8 mouse cellular contexts compared by ENCODE assay signal in the genomic region with DNA sequence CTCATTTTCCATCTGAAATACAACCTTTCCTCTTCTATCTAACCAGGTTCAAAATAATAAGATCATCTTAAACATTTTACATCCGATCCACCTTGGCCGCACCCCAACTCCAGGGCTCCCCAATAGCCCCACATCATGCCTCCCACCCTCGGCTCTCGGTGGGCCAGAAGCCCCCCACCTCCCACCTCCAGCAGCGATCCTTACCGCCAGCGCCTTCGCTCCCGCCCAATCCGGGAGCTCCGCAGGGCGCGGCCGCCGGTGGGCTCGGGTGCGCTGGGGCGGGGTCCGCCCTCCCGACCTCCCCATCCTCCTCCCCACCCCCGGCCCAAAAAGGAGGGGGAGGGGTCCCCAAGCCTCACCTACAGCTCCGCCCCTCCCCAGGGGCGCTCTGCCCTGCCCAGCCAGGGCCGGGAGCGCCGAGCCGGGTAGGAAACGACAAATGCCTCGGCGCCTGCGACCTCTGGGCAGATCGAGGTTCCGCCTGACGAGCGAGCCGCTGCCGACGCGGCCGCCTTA. TPM values are rescaled to one million over a fixed set of nuclear protein-coding genes. Genes with fewer than 3 reads are reported as not detected.
DNase-seq lines count a peak whose midpoint lies in the region; ATAC-seq and TF ChIP-seq lines count a peak whose summit lies in the region.

No protein-coding gene starts in this region.

- H3K4me3 ChIP-seq in forebrain, embryonic 11.5 days (ENCODE audit: low read depth, low read length) = peak overlapping the region; percentile 90
- H3K4me3 ChIP-seq in limb, embryonic 14.5 days (replicated peaks; ENCODE audit: low read length) = peak overlapping the region; percentile 84
- H3K4me3 ChIP-seq in stomach, embryonic 16.5 days (replicated peaks; ENCODE audit: low read length) = peak overlapping the region; percentile 81

- peaks cover 2% of the 10 kb centered on the region; the same call in 1 of the 2 replicates for H3K4me1 ChIP-seq in forebrain, embryonic 11.5 days (replicated peaks; ENCODE audit: control insufficient read depth, insufficient read depth, low read length)
- peaks cover 14% of the 10 kb centered on the region for H3K4me1 ChIP-seq in limb, embryonic 14.5 days (ENCODE audit: control insufficient read depth, insufficient read depth, low read length)
- peaks cover 12% of the 10 kb centered on the region for H3K4me1 ChIP-seq in stomach, embryonic 16.5 days (ENCODE audit: control insufficient read depth, insufficient read depth, low read length)

- peak; percentile 36 for ATAC-seq in activated CD4-positive, CD25-positive, alpha-beta regulatory T cell, adult 4 months
- peak; percentile 53 for ATAC-seq in forebrain, embryonic 11.5 days (replicated peaks; ENCODE audit: low FRiP score)
- ATAC-seq in limb, embryonic 14.5 days (ENCODE audit: low FRiP score, low read depth) = peak; percentile 38
- peak; percentile 33; the same call in 1 of the 2 replicates for ATAC-seq in stomach, embryonic 16.5 days (ENCODE audit: insufficient read depth, low FRiP score)

- peak overlapping the region; percentile 70 for H3K4me2 ChIP-seq in forebrain, embryonic 11.5 days (ENCODE audit: low read depth, low read length, severe bottlenecking)
- peak overlapping the region; percentile 72 for H3K4me2 ChIP-seq in limb, embryonic 14.5 days (replicated peaks; ENCODE audit: low read depth, low read length, severe bottlenecking)
- peak overlapping the region; percentile 76 for H3K4me2 ChIP-seq in stomach, embryonic 16.5 days (ENCODE audit: low read depth, low read length)

- no peaks in the 10 kb centered on the region for H3K9me3 ChIP-seq in forebrain, embryonic 11.5 days (ENCODE audit: control insufficient read depth, low read length)
- H3K9me3 ChIP-seq in limb, embryonic 14.5 days (ENCODE audit: control insufficient read depth, low read length) = no peaks in the 10 kb centered on the region
- no peaks in the 10 kb centered on the region for H3K9me3 ChIP-seq in stomach, embryonic 16.5 days (replicated peaks; ENCODE audit: control insufficient read depth, low read length)

- H3K9ac ChIP-seq in forebrain, embryonic 11.5 days (ENCODE audit: low read length) = peak overlapping the region; percentile 91
- peak overlapping the region; percentile 91 for H3K9ac ChIP-seq in limb, embryonic 14.5 days (ENCODE audit: low read depth, low read length, severe bottlenecking)
- peak overlapping the region; percentile 90 for H3K9ac ChIP-seq in stomach, embryonic 16.5 days (ENCODE audit: low read length)

- TF ChIP-seq POLR2A in limb, embryonic 14.5 days (IDR thresholded peaks at IDR 0.05; ENCODE audit: borderline replicate concordance, extremely low read depth, insufficient read depth, insufficient read length) = no peak

- WGBS in forebrain, embryonic 11.5 days = 0% methylated on average over 32 of the region's 40 CpGs
- under 1% methylated on average over 23 of the region's 40 CpGs for WGBS in limb, embryonic 14.5 days
- WGBS in stomach, embryonic 16.5 days = under 1% methylated on average over 39 of the region's 40 CpGs

- no peaks in the 10 kb centered on the region for H3K36me3 ChIP-seq in forebrain, embryonic 11.5 days (ENCODE audit: control insufficient read depth, insufficient read depth, low read length)
- H3K36me3 ChIP-seq in limb, embryonic 14.5 days (ENCODE audit: control insufficient read depth, insufficient read depth, low read length) = no peaks in the 10 kb centered on the region
- H3K36me3 ChIP-seq in stomach, embryonic 16.5 days (ENCODE audit: control insufficient read depth, insufficient read depth, low read length) = no peaks in the 10 kb centered on the region

- peak; percentile 13 to 19 for DNase-seq in left cerebral cortex, postnatal 25 days (ENCODE audit: low spot score in 2 of 2)
- no peak for DNase-seq in left cerebral cortex, postnatal 4 days
- DNase-seq in forebrain, embryonic 11.5 days (ENCODE audit: low spot score) = no peak
- DNase-seq in limb, embryonic 14.5 days (ENCODE audit: low spot score) = peak; percentile 55
- no peak for DNase-seq in gastrocnemius, adult 18-20 months (ENCODE audit: low spot score)
- DNase-seq in urinary bladder, postnatal 36 days (ENCODE audit: low spot score in 2 of 2) = no peak

- intact Hi-C loops in left cerebral cortex, postnatal 25 days (cut with DNase I) = loop anchor here (1.0 to 5.0 kb wide), 5 partner anchors 17 to 365 kb away; a partner anchor contains a TSS
- intact Hi-C loops in left cerebral cortex, postnatal 4 days (cut with DNase I) = loop anchor here (10.0 kb wide), 1 partner anchor 57 kb away; a partner anchor contains a TSS

- H3K27me3 ChIP-seq in forebrain, embryonic 11.5 days (ENCODE audit: control insufficient read depth, insufficient read depth, low read length) = no peaks in the 10 kb centered on the region
- no peaks in the 10 kb centered on the region for H3K27me3 ChIP-seq in limb, embryonic 14.5 days (ENCODE audit: control insufficient read depth, insufficient read depth, low read length)
- no peaks in the 10 kb centered on the region for H3K27me3 ChIP-seq in stomach, embryonic 16.5 days (ENCODE audit: control insufficient read depth, insufficient read depth, low read length)

- peak overlapping the region; percentile 94 for H3K27ac ChIP-seq in forebrain, embryonic 11.5 days (ENCODE audit: low read depth, low read length)
- peak overlapping the region; percentile 95 for H3K27ac ChIP-seq in limb, embryonic 14.5 days (replicated peaks; ENCODE audit: low read depth, low read length)
- H3K27ac ChIP-seq in stomach, embryonic 16.5 days (ENCODE audit: low read length) = peak overlapping the region; percentile 97

RNA-seq across cellular contexts. Expression of a gene that starts 0.4 kb away (rescaled TPM):
- total RNA-seq in left cerebral cortex, postnatal 25 days (2021) = 10 to 100 TPM; 54.4 to 55.6 TPM
- 100 to 1,000 TPM; 135 TPM for total RNA-seq in left cerebral cortex, postnatal 4 days (2021)
- 1 to 10 TPM; 4.7 to 6.6 TPM for polyA plus RNA-seq in activated CD4-positive, CD25-positive, alpha-beta regulatory T cell, adult 4 months (2017; shearing (Covaris generic))
- 31.4 and 33.7 TPM in 2 replicates for polyA plus RNA-seq in forebrain, embryonic 11.5 days (2014; fragmentation: Nextera tagmentation; extraction: Ambion mirVana)
- 18.2 and 19.1 TPM in 2 replicates for polyA plus RNA-seq in limb, embryonic 14.5 days (2012; rRNA removed)
- polyA plus RNA-seq in limb, embryonic 14.5 days (2014; fragmentation: Nextera tagmentation; extraction: Ambion mirVana) = 29.3 and 30.9 TPM in 2 replicates
- 11.0 and 12.6 TPM in 2 replicates for polyA plus RNA-seq in stomach, embryonic 16.5 days (2015; fragmentation: Nextera tagmentation; extraction: Ambion mirVana)
- total RNA-seq in gastrocnemius, adult 18-20 months (2021) = 10 to 100 TPM; 26.1 to 31.7 TPM

RNA-seq across cellular contexts. Expression of a gene that starts 54.9 kb away (rescaled TPM):
- total RNA-seq in left cerebral cortex, postnatal 25 days (2021) = 10 to 100 TPM; 37.7 to 38.1 TPM
- 10 to 100 TPM; 25.6 to 27.1 TPM for total RNA-seq in left cerebral cortex, postnatal 4 days (2021)
- polyA plus RNA-seq in activated CD4-positive, CD25-positive, alpha-beta regulatory T cell, adult 4 months (2017; shearing (Covaris generic)) = 10 to 100 TPM; 50.5 to 53.0 TPM
- polyA plus RNA-seq in forebrain, embryonic 11.5 days (2014; fragmentation: Nextera tagmentation; extraction: Ambion mirVana) = 20.9 and 23.2 TPM in 2 replicates
- polyA plus RNA-seq in limb, embryonic 14.5 days (2012; rRNA removed) = 52.7 and 64.5 TPM in 2 replicates
- polyA plus RNA-seq in limb, embryonic 14.5 days (2014; fragmentation: Nextera tagmentation; extraction: Ambion mirVana) = 22.3 and 22.5 TPM in 2 replicates
- 19.4 and 21.1 TPM in 2 replicates for polyA plus RNA-seq in stomach, embryonic 16.5 days (2015; fragmentation: Nextera tagmentation; extraction: Ambion mirVana)
- total RNA-seq in gastrocnemius, adult 18-20 months (2021) = 10 to 100 TPM; 12.4 to 14.7 TPM

Comparison
In these comparisons a context has a peak if more than half of its experiments do, and no peak if none do; other contexts are left out.
1. DNase-seq: peak in left cerebral cortex, postnatal 25 days (2 of 2) and limb, embryonic 14.5 days (single experiment); none in left cerebral cortex, postnatal 4 days (single experiment), forebrain, embryonic 11.5 days (single experiment), gastrocnemius, adult 18-20 months (single experiment) and urinary bladder, postnatal 36 days (0 of 2).
2. Peak in every context shown above with its lines, with median percentiles within 50 percentile points of each other: ATAC-seq, H3K27ac ChIP-seq, H3K4me2 ChIP-seq, H3K4me3 ChIP-seq and H3K9ac ChIP-seq.